Mouse (Mus musculus) midbrain, embryonic 16.5 days (tissue): ENCODE results near the gene Bola3. TPM values are rescaled to one million over a fixed set of nuclear protein-coding genes. Genes with fewer than 3 reads are reported as not detected.
"Not testable (repeated sequence)": the region's sequence is repeated elsewhere in the genome, so short reads cannot be mapped to it uniquely, and the experiment has no call there.

Experiments used
- ATAC-seq: fragments of 200-750 bp; cut with Nextera tagmentation; 2 replicates; pipeline ENCODE4 v1.8.0; 2017; ENCODE audit warnings: moderate TSS enrichment
- H3K27ac ChIP-seq: fragments of 300-500 bp; sonication (generic); 2 replicates; pipeline ENCODE4 v1.5.1; 2014; ENCODE audit warnings: mild to moderate bottlenecking, low read length, mixed read lengths
- H3K27me3 ChIP-seq: fragments of 300-500 bp; sonication (generic); 2 replicates; pipeline ENCODE4 v1.6.1; 2014; ENCODE audit warnings: low read depth, low read length, mixed read lengths; ENCODE audit not compliant: control insufficient read depth, insufficient read depth
- H3K36me3 ChIP-seq: fragments of 300-500 bp; sonication (generic); 2 replicates; pipeline ENCODE4 v1.6.1; 2014; ENCODE audit warnings: mild to moderate bottlenecking, low read length, moderate library complexity, mixed read lengths; ENCODE audit not compliant: control insufficient read depth, insufficient read depth
- H3K4me1 ChIP-seq: fragments of 300-500 bp; sonication (generic); 2 replicates; pipeline ENCODE4 v1.6.1; 2014; ENCODE audit warnings: mild to moderate bottlenecking, low read length, mixed read lengths; ENCODE audit not compliant: control insufficient read depth, insufficient read depth
- H3K4me2 ChIP-seq: fragments of 300-500 bp; sonication (generic); 2 replicates; pipeline ENCODE4 v1.6.1; 2014; ENCODE audit warnings: mild to moderate bottlenecking, low read length, mixed read lengths
- H3K4me3 ChIP-seq: fragments of 300-500 bp; sonication (generic); 2 replicates; pipeline ENCODE4 v1.5.1; 2014; ENCODE audit warnings: low read depth, mild to moderate bottlenecking, low read length, moderate library complexity, mixed read lengths
- H3K9ac ChIP-seq: fragments of 300-500 bp; sonication (generic); 2 replicates; pipeline ENCODE4 v1.6.1; 2014; ENCODE audit warnings: low read depth, low read length, mixed read lengths
- H3K9me3 ChIP-seq: fragments of 300-500 bp; sonication (generic); replicated peaks from 2 replicates; pipeline ENCODE4 v1.6.1; 2014; ENCODE audit warnings: mild to moderate bottlenecking, low read length, mixed read lengths; ENCODE audit not compliant: control insufficient read depth, poor library complexity, severe bottlenecking
- WGBS: fragments of 180-500 bp; shearing (Covaris S2); extraction: QIAGEN DNeasy Blood & Tissue Kit; methylation state at CpG from one replicate; pipeline ENCODE4 v1.1.7; 2014; 5-methylcytosine and 5-hydroxymethylcytosine counted together
- polyA plus RNA-seq: library from polyadenylated mRNA; unstranded; fragments of >200 nt; fragmentation: Nextera tagmentation; extraction: Ambion mirVana; gene quantifications from 2 replicates; pipeline ENCODE4 v1.2.1, GENCODE M21; 2015

Gene Bola3
- polyA plus RNA-seq, 1 experiment from 2014 or later: 50.0 TPM

DNA sequence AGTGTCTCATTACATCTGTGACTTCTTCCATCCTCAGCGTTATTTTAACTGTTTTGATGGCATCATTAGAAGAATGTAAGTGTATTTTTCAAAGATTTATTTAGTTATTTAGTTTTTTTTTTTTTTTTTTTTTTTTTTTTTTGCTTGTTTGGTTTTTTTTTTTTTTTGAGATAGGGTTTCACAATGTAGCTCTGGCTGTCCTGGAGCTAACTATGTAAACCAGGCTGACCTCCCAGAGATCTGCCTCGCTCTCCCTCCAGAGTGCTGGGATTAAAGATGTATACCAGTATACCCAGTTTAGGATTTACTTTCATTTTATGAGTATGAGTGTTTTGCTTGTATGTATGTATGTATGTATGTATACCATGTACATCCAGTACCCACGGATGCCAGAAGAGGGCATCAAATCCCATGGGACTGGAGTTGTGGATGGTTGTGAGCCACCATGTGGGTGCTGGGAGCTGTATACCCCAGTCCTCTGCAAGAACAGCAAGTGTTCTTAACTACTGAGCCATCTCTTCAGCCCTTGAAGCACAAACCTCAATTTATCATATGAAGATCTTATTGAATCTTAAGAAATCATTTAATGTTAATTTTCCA lies 21.3 kb upstream of the Bola3 start:
- H3K9me3 ChIP-seq: no peaks in the 10 kb centered on the region
- no peak overlapping the region for H3K4me2 ChIP-seq
- H3K4me3 ChIP-seq: no peak overlapping the region
- peaks cover 16% of the 10 kb centered on the region for H3K4me1 ChIP-seq
- H3K27ac ChIP-seq: no peak overlapping the region
- H3K27me3 ChIP-seq: no peaks in the 10 kb centered on the region
- ATAC-seq: no peak
- H3K36me3 ChIP-seq: peaks cover 17% of the 10 kb centered on the region
- no peak overlapping the region for H3K9ac ChIP-seq
- 89% methylated on average over 3 of the region's 3 CpGs for WGBS

- no peak for ATAC-seq
- Histone ChIP-seq H3K27me3 (no peaks in the 10 kb centered on the region), H3K27ac (no peak overlapping the region), H3K4me2 (no peak overlapping the region), H3K9me3 (no peaks in the 10 kb centered on the region), H3K4me3 (no peak overlapping the region), H3K9ac (no peak overlapping the region), H3K36me3 (peaks cover 23% of the 10 kb centered on the region), H3K4me1 (no peaks in the 10 kb centered on the region)
- 73% methylated on average over 3 of the region's 3 CpGs for WGBS
Measured at GRCm38 (mm10) chr6:83341387-83341786, 7.6 kb upstream of the Bola3 start.

DNA sequence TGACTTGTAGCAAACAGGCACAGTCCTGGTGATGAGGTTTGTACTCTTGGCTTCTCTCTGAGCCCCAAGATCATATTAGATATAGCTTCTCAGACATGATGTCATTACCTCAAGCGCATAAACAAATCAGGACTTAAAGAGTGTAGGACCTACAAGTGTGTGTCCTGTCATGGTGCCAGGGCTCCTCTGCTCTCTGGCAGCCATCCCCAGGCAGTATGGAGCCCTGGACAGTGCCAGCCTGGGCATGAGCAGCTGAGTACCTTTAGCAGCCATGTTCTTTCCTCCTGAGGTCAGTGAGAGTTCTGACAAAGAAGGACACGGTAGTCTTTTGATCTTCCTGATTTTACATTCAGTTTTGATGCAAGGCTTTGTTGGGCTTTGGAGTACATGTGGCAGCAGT lies 6.0 kb upstream of the Bola3 start:
- H3K9ac ChIP-seq: no peak overlapping the region
- no peak overlapping the region for H3K4me2 ChIP-seq
- no peak for ATAC-seq
- H3K36me3 ChIP-seq: peaks cover 23% of the 10 kb centered on the region
- H3K9me3 ChIP-seq: no peaks in the 10 kb centered on the region
- no peak overlapping the region for H3K4me3 ChIP-seq
- H3K4me1 ChIP-seq: no peaks in the 10 kb centered on the region
- 94% methylated on average over 2 of the region's 2 CpGs for WGBS
- H3K27me3 ChIP-seq: no peaks in the 10 kb centered on the region
- no peak overlapping the region for H3K27ac ChIP-seq

- H3K9me3 ChIP-seq, H3K27me3 ChIP-seq, H3K4me2 ChIP-seq, H3K27ac ChIP-seq, H3K9ac ChIP-seq, ATAC-seq, H3K4me3 ChIP-seq, H3K36me3 ChIP-seq: not testable (repeated sequence)
- WGBS: 94% methylated on average over 8 of the region's 8 CpGs
- peaks cover 11% of the 10 kb centered on the region for H3K4me1 ChIP-seq
Measured at GRCm38 (mm10) chr6:83345285-83345684, 3.7 kb upstream of the Bola3 start.

DNA sequence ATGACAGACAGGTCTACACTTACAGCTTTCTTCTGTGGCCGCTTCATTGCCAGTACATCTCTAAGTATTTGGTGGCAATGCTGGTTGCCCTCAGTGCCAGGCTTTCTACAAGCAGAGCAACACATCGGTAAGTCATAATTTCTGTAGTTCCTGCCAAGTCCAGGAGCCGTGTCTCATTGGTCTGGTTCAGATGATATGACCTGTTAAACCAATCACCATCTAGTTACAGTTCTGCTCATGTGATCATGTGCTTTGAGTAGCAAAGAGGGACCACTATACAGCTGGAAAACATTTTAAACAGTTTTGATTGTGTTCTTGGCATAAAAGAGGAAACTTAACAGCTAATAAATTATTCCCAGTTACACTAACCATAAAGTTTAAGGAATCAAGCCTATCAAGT lies 1.0 kb upstream of the Bola3 start:
- 96% methylated on average over 3 of the region's 3 CpGs for WGBS
- Histone ChIP-seq H3K4me1 (peaks cover 12% of the 10 kb centered on the region), H3K9me3 (no peaks in the 10 kb centered on the region), H3K36me3 (0 out of 2 replicates have a peak, but pooled peaks cover 1% of the 10 kb centered on the region), H3K27me3 (no peaks in the 10 kb centered on the region), H3K4me3 (no peak overlapping the region), H3K4me2 (no peak overlapping the region), H3K27ac (no peak overlapping the region), H3K9ac (no peak overlapping the region)
- no peak for ATAC-seq

DNA sequence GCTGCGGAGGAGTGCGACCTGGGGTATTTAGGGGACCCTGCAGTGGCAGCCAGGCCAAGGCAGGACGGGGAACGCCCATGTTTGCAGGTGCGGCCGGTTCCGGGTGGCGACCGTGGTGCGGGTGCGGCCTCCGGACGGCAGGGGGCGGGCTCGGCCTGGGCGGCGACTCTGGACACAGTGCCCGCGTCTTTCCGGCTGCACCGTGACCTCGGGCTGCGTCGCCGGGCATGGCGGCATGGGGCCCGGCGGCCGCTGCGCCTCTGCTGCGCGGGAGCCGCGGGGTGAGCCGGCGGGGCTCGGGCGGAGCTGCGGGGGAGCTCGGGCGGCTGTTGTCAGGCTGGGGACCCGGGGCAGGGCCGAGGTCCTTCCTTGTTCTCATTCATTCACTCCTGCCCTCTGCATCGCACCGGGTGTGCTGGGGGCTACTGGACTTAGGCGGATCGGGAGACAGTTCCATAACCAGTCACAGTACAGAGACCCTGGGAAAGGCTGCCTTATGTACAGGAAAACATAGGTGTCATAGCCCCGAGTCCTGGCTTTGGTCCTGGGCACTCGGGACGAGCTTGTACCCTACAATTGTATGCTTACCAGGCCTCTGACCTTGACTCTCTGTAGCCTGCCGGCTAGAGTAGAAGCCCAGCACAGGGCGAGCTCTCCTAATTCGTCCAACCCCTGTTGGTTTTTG lies 469 bp downstream of the Bola3 start:
- Histone ChIP-seq H3K4me1 (peaks cover 12% of the 10 kb centered on the region), H3K36me3 (peaks cover 5% of the 10 kb centered on the region; the same call in 1 of the 2 replicates), H3K9me3 (no peaks in the 10 kb centered on the region), H3K4me3 (peak overlapping the region; percentile 75), H3K27ac (peak overlapping the region; percentile 39), H3K9ac (peak overlapping the region; percentile 91), H3K4me2 (peak overlapping the region; percentile 88), H3K27me3 (no peaks in the 10 kb centered on the region)
- under 1% methylated on average over 53 of the region's 53 CpGs for WGBS
- peak; percentile 95 for ATAC-seq

DNA sequence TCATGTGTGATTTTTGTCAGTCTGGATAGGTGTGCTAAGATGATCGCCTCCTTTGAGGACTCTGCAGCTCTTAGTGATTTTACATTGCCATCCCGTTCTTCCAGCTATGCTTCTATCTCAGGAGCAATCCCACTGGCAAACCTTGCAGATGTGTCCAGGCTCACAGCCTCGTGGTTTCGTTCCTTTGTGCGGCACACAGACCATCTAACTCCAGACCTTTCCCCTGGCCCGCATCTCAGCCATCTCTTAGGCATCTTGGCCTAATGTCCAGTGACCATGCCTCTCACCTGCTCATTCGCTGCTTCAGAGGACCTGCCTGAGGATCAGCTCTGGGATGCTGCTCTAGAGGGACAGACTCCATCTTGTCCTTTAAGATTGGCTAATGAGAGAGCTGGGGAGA lies 1.2 kb downstream of the Bola3 start:
- no peaks in the 10 kb centered on the region for H3K27me3 ChIP-seq
- H3K9me3 ChIP-seq: no peaks in the 10 kb centered on the region
- peaks cover 12% of the 10 kb centered on the region for H3K4me1 ChIP-seq
- H3K4me2 ChIP-seq: peak overlapping the region; percentile 88
- H3K27ac ChIP-seq: no peak overlapping the region
- H3K4me3 ChIP-seq: peak overlapping the region; percentile 75
- peaks cover 5% of the 10 kb centered on the region; the same call in 1 of the 2 replicates for H3K36me3 ChIP-seq
- H3K9ac ChIP-seq: peak overlapping the region; percentile 91
- no peak for ATAC-seq
- WGBS: 84% methylated on average over 7 of the region's 7 CpGs

DNA sequence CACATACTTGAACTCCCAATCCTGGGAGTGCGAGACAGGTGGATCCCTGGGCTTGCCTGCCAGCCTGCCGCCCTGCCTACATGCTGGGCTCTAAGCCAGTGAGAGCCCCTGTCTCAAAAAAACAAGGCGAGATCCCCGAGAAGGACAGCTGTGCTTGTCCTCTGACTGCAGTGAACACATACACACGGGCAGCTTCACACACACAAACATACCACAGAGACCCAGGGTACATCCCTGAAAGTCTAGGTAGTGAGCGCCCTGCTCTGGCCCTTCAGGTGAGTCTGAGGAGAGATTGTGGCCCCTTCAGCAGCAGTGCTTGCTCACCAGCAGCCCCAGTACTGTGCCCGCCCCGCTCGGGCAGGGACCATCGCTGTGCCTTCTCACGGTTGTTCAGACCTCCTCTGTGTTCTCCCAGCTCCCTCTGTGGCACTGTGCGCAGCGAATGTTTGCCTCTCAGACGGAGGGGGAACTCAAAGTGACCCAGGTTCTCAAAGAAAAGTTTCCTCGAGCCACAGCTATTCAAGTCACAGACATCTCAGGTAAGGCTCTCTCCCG lies 2.0 kb downstream of the Bola3 start:
- ATAC-seq: no peak
- Histone ChIP-seq H3K36me3 (peaks cover 5% of the 10 kb centered on the region; the same call in 1 of the 2 replicates), H3K27ac (no peak overlapping the region), H3K4me1 (peaks cover 12% of the 10 kb centered on the region), H3K4me2 (no peak overlapping the region), H3K27me3 (no peaks in the 10 kb centered on the region), H3K9ac (no peak overlapping the region), H3K9me3 (no peaks in the 10 kb centered on the region), H3K4me3 (no peak overlapping the region)
- WGBS: 91% methylated on average over 16 of the region's 16 CpGs

- no peaks in the 10 kb centered on the region for H3K9me3 ChIP-seq
- no peak for ATAC-seq
- H3K27ac ChIP-seq: no peak overlapping the region
- H3K27me3 ChIP-seq: no peaks in the 10 kb centered on the region
- no peak overlapping the region for H3K4me2 ChIP-seq
- H3K9ac ChIP-seq: no peak overlapping the region
- H3K36me3 ChIP-seq: peaks cover 5% of the 10 kb centered on the region; the same call in 1 of the 2 replicates
- H3K4me3 ChIP-seq: no peak overlapping the region
- 83% methylated on average over 7 of the region's 7 CpGs for WGBS
- peaks cover 12% of the 10 kb centered on the region for H3K4me1 ChIP-seq
Measured at GRCm38 (mm10) chr6:83351490-83352160, 2.7 kb downstream of the Bola3 start.
